Mouse (Mus musculus) stomach, postnatal 0 days (tissue): ENCODE measurements around the gene 1500009C09Rik. TPM values are rescaled to one million over a fixed set of nuclear protein-coding genes. Genes with fewer than 3 reads are reported as not detected.

ENCODE experiments used
- ATAC-seq: fragments of 200-750 bp; cut with Nextera tagmentation; 2 replicates; pipeline ENCODE4 v1.8.0; 2017; ENCODE audit not compliant: low FRiP score, low TSS enrichment
- DNase-seq: peaks from one replicate; pipeline ENCODE4 v3.0.0-alpha.2; 2016; ENCODE audit warnings: low spot score
- H3K27ac ChIP-seq: fragments of 300-500 bp; sonication (generic); replicated peaks from 2 replicates; pipeline ENCODE4 v1.5.1; 2014; ENCODE audit warnings: mild to moderate bottlenecking, control low read depth
- H3K27me3 ChIP-seq: fragments of 300-500 bp; sonication (generic); 2 replicates; pipeline ENCODE4 v1.6.1; 2014; ENCODE audit warnings: low read length; ENCODE audit not compliant: control insufficient read depth, insufficient read depth
- H3K36me3 ChIP-seq: fragments of 300-500 bp; sonication (generic); 2 replicates; pipeline ENCODE4 v1.6.1; 2014; ENCODE audit warnings: low read length, mixed read lengths; ENCODE audit not compliant: control insufficient read depth, insufficient read depth
- H3K4me1 ChIP-seq: fragments of 300-500 bp; sonication (generic); replicated peaks from 2 replicates; pipeline ENCODE4 v1.6.1; 2014; ENCODE audit warnings: antibody characterized with exemption; ENCODE audit not compliant: control insufficient read depth, insufficient read depth
- H3K4me2 ChIP-seq: fragments of 300-500 bp; sonication (generic); replicated peaks from 2 replicates; pipeline ENCODE4 v1.6.1; 2014; ENCODE audit warnings: low read depth, mild to moderate bottlenecking, control low read depth, moderate library complexity
- H3K4me3 ChIP-seq: fragments of 300-500 bp; sonication (generic); 2 replicates; pipeline ENCODE4 v1.5.1; 2014; ENCODE audit warnings: low read depth, low read length, control low read depth
- H3K9ac ChIP-seq: fragments of 300-500 bp; sonication (generic); 2 replicates; pipeline ENCODE4 v1.6.1; 2014; ENCODE audit warnings: mild to moderate bottlenecking, low read length, control low read depth, mixed read lengths
- H3K9me3 ChIP-seq: fragments of 300-500 bp; sonication (generic); 2 replicates; pipeline ENCODE4 v1.6.1; 2016; ENCODE audit warnings: low read length; ENCODE audit not compliant: control insufficient read depth
- CTCF ChIP-seq: IDR thresholded peaks from 2 replicates; pipeline ENCODE4 v1.5.1; 2016; ENCODE audit warnings: antibody characterized with exemption, low read depth, mild to moderate bottlenecking, moderate library complexity
- EP300 ChIP-seq: optimal IDR thresholded peaks from 2 replicates; pipeline ENCODE3; 2016; ENCODE audit warnings: antibody characterized with exemption
- WGBS: fragments of 180-500 bp; shearing (Covaris S2); extraction: QIAGEN DNeasy Blood & Tissue Kit; methylation state at CpG from one replicate; pipeline ENCODE4 v1.1.7; 2014; 5-methylcytosine and 5-hydroxymethylcytosine counted together
- polyA plus RNA-seq: library from polyadenylated mRNA; unstranded; fragments of >200 nt; fragmentation: Nextera tagmentation; extraction: Ambion mirVana; gene quantifications from 2 replicates; pipeline ENCODE4 v1.2.1, GENCODE M21; 2015

Gene 1500009C09Rik
- polyA plus RNA-seq, 1 experiment from 2014 or later: 0.23 TPM

GRCm38 (mm10) chr15:82207105-82207459, 45.1 kb upstream of the 1500009C09Rik start:
- peaks cover 4% of the 10 kb centered on the region; the same call in 1 of the 2 replicates for H3K27me3 ChIP-seq
- H3K36me3 ChIP-seq: peaks cover 28% of the 10 kb centered on the region
- no peak for DNase-seq
- H3K27ac ChIP-seq: no peak overlapping the region
- TF ChIP-seq EP300 (no peak), CTCF (no peak)
- 32% methylated on average over 33 of the region's 34 CpGs for WGBS
- no peak overlapping the region for H3K4me3 ChIP-seq
- ATAC-seq: no peak
- H3K4me2 ChIP-seq: no peak overlapping the region
- no peaks in the 10 kb centered on the region for H3K9me3 ChIP-seq
- H3K4me1 ChIP-seq: peaks cover 5% of the 10 kb centered on the region; the same call in 1 of the 2 replicates
- no peak overlapping the region for H3K9ac ChIP-seq

DNA sequence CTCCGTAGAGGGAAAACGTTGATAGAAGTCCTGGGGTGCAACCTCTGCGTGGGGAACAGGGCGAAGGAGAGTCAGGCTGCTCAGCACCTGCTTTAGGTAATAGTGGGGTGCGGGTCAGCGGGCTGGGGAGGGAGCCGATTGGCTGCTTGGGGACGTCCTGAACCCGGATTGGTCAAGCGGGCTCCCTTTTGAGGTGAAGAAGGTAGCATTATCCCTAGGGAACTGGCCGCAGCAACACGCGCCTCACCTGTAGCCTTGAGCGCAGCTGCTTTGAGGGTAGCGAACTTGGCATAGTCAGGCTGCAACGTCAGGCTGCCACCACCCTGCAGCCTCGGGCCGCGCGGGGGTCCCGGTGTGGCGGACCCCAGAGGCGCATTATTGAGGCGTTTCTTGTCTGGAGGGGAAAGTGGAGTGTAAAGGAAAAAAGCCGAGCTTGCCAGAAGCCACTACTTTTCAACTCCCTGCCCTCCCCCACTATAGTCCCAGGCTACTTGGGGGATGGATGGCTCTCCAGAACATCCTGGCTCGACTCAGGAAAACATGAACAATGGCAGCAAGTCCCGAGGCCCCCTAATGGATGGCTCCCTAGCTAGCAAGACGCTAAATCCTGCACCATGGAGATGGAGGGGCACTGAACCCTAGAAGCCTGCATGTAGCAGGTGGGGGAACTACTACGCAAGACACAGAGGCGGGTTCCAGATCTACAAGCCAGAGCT, 44.5 kb upstream of the 1500009C09Rik start:
- Histone ChIP-seq H3K4me1 (peaks cover 5% of the 10 kb centered on the region; the same call in 1 of the 2 replicates), H3K27me3 (peaks cover 4% of the 10 kb centered on the region; the same call in 1 of the 2 replicates), H3K9me3 (no peaks in the 10 kb centered on the region), H3K27ac (no peak overlapping the region), H3K4me2 (no peak overlapping the region), H3K4me3 (no peak overlapping the region), H3K9ac (no peak overlapping the region), H3K36me3 (peaks cover 25% of the 10 kb centered on the region)
- 39% methylated on average over 30 of the region's 30 CpGs for WGBS
- no peak for TF ChIP-seq EP300
- TF ChIP-seq CTCF: no peak
- DNase-seq: no peak
- ATAC-seq: no peak

- H3K9me3 ChIP-seq: no peaks in the 10 kb centered on the region
- H3K36me3 ChIP-seq: peaks cover 19% of the 10 kb centered on the region
- TF ChIP-seq EP300 (no peak), CTCF (no peak)
- peaks cover 5% of the 10 kb centered on the region; the same call in 1 of the 2 replicates for H3K4me1 ChIP-seq
- DNase-seq (no peak), ATAC-seq (no peak)
- H3K4me2 ChIP-seq: no peak overlapping the region
- no peak overlapping the region for H3K9ac ChIP-seq
- H3K27ac ChIP-seq: no peak overlapping the region
- 88% methylated on average over 8 of the region's 8 CpGs for WGBS
- no peak overlapping the region for H3K4me3 ChIP-seq
- peaks cover 5% of the 10 kb centered on the region; the same call in 1 of the 2 replicates for H3K27me3 ChIP-seq
These were observed 43.9 kb upstream of the 1500009C09Rik start for GRCm38 (mm10) chr15:82208307-82208706.

DNA sequence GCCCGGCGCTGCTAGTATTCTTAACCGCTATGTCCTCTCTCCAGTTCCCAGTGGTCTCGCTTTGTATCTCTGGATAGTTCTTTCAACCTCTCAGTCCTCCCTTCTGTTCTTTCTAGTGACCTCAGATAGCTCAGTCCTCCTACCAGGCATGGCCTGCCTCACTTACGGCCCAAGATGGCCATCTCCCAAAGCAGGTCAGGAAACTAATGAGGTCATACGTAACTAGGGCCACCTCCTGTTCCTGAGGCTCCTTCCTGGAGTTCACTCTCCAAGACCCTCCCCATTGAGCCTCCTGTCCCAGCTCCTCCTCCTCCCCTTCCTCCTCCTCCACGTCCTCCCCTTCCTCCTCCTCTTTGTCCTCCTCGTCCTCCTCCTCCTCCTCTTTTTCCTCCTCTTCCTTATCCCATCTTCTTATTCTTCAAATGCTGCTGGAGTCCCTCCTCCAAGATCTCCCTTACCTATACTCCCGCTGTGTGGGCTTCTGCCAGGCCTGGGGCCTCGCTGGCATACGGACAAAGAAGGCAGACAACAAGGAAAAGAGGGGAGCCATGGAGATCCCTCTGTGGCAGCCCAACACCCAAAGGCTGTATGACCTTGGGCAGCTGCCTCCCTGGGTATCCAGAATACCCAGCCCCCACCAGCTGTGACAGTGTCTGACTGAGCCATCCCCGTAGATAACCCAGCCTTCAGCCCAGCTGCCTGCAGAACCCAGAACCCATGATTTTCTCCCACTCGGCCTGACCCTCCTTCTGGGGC, 42.7 kb upstream of the 1500009C09Rik start:
- TF ChIP-seq EP300 (no peak), CTCF (no peak)
- Histone ChIP-seq H3K4me1 (peaks cover 5% of the 10 kb centered on the region; the same call in 1 of the 2 replicates), H3K27ac (no peak overlapping the region), H3K4me2 (no peak overlapping the region), H3K9me3 (no peaks in the 10 kb centered on the region), H3K27me3 (peaks cover 6% of the 10 kb centered on the region; the same call in 1 of the 2 replicates), H3K36me3 (peaks cover 12% of the 10 kb centered on the region), H3K9ac (no peak overlapping the region), H3K4me3 (no peak overlapping the region)
- WGBS: 86% methylated on average over 13 of the region's 13 CpGs
- DNase-seq (no peak), ATAC-seq (no peak)

DNA sequence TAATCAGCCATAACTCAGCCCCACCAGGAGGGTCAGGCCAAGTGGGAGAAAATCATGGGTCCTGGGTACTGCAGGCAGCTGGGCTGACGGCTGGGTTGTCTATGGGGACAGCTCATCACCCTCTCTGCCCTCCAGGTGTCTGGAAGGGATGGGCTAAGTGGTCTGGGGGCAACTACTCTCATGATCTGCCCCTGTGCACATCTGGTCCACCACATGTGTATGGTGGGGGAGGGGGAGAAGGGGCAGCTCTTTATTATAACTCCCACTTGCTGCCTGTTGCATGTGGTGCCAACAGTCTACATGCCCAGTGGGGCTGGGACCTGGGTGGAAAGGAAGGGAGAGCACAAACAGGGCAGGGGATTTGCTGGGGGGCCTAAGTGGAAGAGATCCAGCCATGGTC, 41.4 kb upstream of the 1500009C09Rik start:
- WGBS: 63% methylated on average over 1 of the region's 1 CpGs
- H3K4me1 ChIP-seq: peaks cover 5% of the 10 kb centered on the region; the same call in 1 of the 2 replicates
- H3K27ac ChIP-seq: no peak overlapping the region
- peaks cover 3% of the 10 kb centered on the region; the same call in 1 of the 2 replicates for H3K36me3 ChIP-seq
- H3K9me3 ChIP-seq: no peaks in the 10 kb centered on the region
- no peak for ATAC-seq
- no peak overlapping the region for H3K4me3 ChIP-seq
- TF ChIP-seq CTCF (no peak), EP300 (no peak)
- H3K27me3 ChIP-seq: peaks cover 10% of the 10 kb centered on the region; the same call in 1 of the 2 replicates
- no peak overlapping the region for H3K4me2 ChIP-seq
- DNase-seq: no peak
- H3K9ac ChIP-seq: no peak overlapping the region
